Mouse (Mus musculus): Measurements from ENCODE around the gene Ncf2. TPM values are rescaled to one million over a fixed set of nuclear protein-coding genes. Genes with fewer than 3 reads are reported as not detected.

Ncf2 gene
- total RNA-seq, 1 experiment = 5.4 TPM

DNA sequence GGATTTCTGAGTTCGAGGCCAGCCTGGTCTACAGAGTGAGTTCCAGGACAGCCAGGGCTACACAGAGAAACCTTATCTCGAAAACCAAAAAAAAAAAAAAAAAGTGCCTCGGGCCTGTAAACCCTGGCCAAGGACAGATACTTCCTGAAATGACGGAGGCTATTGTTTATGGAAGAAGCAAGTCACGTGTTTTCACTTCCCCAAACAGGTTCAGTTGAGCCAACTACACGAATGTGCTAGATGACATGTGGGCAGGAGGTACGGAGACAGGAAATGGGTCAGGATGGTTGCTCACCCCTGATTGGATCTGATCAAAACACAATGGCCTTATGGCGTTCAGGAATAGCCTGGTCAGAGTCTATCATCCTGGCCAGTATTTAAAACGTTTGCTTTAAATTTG, 1.9 kb upstream of the Ncf2 start:
- no peaks in the 10 kb centered on the region for H3K36me3 ChIP-seq (ENCODE audit: control insufficient read depth, insufficient read depth, low read length, poor library complexity, severe bottlenecking)
- in situ Hi-C loops (cut with MboI; ENCODE audit: low sequenced_read_pairs in 2 of 2, unreplicated experiment in 2 of 2) = loop anchor here (25.0 kb wide), 2 partner anchors 289 to 589 kb away; no protein-coding TSS in a partner anchor
- DNase-seq (ENCODE audit: low read depth, low spot score) = no peak
- H3K9ac ChIP-seq (ENCODE audit: insufficient read depth, low read depth, low read length, poor library complexity, severe bottlenecking) = no peak overlapping the region
- TF ChIP-seq CHD2 (IDR thresholded peaks at IDR 0.05; ENCODE audit: low read depth, low read length) = no peak
- TF ChIP-seq ZNF384 (IDR thresholded peaks at IDR 0.05; ENCODE audit: low read depth, low read length) = 0 out of 2 replicates have a peak, but pooled peaks have one; percentile 30
- TF ChIP-seq HCFC1 (IDR thresholded peaks at IDR 0.05; ENCODE audit: borderline replicate concordance, insufficient read depth, low read length) = no peak
- no peak overlapping the region for H3K27ac ChIP-seq (ENCODE audit: insufficient read depth, low read depth, low read length, poor library complexity, severe bottlenecking)
- no peaks in the 10 kb centered on the region for H3K9me3 ChIP-seq (ENCODE audit: control insufficient read depth, insufficient read depth, low read depth, low read length)
- H3K4me1 ChIP-seq (ENCODE audit: control insufficient read depth in 2 of 2, insufficient read depth in 2 of 2, low read length in 2 of 2, poor library complexity in 1 of 2) = peaks cover 12 to 37% of the 10 kb centered on the region in 2 experiments; a peak in 3 of 4 replicates
- no peak overlapping the region for H3K4me3 ChIP-seq (ENCODE audit: insufficient read depth in 1 of 2, low read depth in 1 of 2, low read length in 2 of 2, poor library complexity in 1 of 2, severe bottlenecking in 1 of 2)

DNA sequence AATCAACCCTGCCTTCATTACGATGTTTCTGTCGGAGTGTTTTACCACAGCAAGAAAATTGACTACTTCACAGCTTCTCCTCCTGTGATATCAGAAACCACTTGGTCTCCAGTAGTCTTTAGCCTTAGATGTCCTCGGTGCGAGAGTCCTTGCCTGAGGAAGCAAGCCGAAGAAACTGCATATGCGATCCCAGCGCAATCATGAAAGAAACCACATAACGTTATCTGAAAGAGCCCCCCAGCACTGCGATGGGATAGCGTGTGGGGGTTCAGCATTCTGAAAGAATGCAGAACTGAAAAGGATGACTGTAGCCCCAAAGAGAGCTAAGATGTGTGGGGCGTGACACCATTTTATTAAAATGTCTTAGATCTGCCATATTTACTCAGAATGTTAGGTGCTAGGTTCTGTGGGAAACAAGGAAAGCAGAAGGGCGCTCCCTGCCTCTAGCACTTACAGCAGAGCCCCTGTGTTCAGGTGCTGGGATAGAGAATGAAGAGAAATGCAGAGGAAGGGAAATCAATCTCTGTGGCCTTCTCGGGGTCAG, 711 bp downstream of the Ncf2 start:
- no peak for TF ChIP-seq HCFC1 (IDR thresholded peaks at IDR 0.05; ENCODE audit: borderline replicate concordance, insufficient read depth, low read length)
- no peak for TF ChIP-seq CHD2 (IDR thresholded peaks at IDR 0.05; ENCODE audit: low read depth, low read length)
- TF ChIP-seq MAFK (IDR thresholded peaks at IDR 0.05; ENCODE audit: insufficient read depth, low read depth, low read length) = no peak
- TF ChIP-seq ZC3H11A (IDR thresholded peaks at IDR 0.05; ENCODE audit: borderline replicate concordance, low read depth, low read length) = no peak
- TF ChIP-seq ZNF384 (IDR thresholded peaks at IDR 0.05; ENCODE audit: low read depth, low read length) = no peak
- Histone ChIP-seq H3K4me1 (ENCODE audit: control insufficient read depth in 2 of 2, insufficient read depth in 2 of 2, low read length in 2 of 2, poor library complexity in 1 of 2) (peaks cover 7 to 30% of the 10 kb centered on the region in 2 experiments; a peak in 3 of 4 replicates), H3K9ac (ENCODE audit: insufficient read depth, low read depth, low read length, poor library complexity, severe bottlenecking) (no peak overlapping the region), H3K9me3 (ENCODE audit: control insufficient read depth, insufficient read depth, low read depth, low read length) (no peaks in the 10 kb centered on the region), H3K4me3 (ENCODE audit: insufficient read depth in 1 of 2, low read depth in 1 of 2, low read length in 2 of 2, poor library complexity in 1 of 2, severe bottlenecking in 1 of 2) (no peak overlapping the region), H3K27ac (ENCODE audit: insufficient read depth, low read depth, low read length, poor library complexity, severe bottlenecking) (no peak overlapping the region), H3K36me3 (ENCODE audit: control insufficient read depth, insufficient read depth, low read length, poor library complexity, severe bottlenecking) (no peaks in the 10 kb centered on the region)
- DNase-seq (ENCODE audit: low read depth, low spot score) = no peak
- in situ Hi-C loops (cut with MboI; ENCODE audit: low sequenced_read_pairs in 2 of 2, unreplicated experiment in 2 of 2) = no loop called here

DNA sequence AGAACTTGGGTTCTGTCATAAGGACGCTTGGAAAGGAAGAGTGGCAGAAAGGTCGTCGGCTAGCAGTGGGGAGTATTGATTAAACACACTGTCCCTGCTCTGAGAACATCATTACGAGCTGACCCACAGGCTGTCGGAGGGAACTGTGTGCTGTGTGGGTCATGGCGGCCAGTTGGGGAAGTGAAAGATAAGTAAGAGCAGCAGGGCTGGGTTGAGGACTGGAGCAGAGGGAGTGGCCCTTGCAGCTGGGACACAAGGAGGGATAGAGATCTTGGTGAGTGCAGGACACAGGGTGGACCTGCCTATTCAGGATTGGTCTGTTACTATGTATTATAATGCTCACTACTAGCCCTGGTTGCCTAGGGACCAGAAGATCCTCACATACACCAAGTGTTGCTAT, 4.9 kb downstream of the Ncf2 start:
- Histone ChIP-seq H3K4me3 (ENCODE audit: insufficient read depth in 1 of 2, low read depth in 1 of 2, low read length in 2 of 2, poor library complexity in 1 of 2, severe bottlenecking in 1 of 2) (no peak overlapping the region), H3K27ac (ENCODE audit: insufficient read depth, low read depth, low read length, poor library complexity, severe bottlenecking) (no peak overlapping the region), H3K9ac (ENCODE audit: insufficient read depth, low read depth, low read length, poor library complexity, severe bottlenecking) (no peak overlapping the region), H3K4me1 (ENCODE audit: control insufficient read depth in 2 of 2, insufficient read depth in 2 of 2, low read length in 2 of 2, poor library complexity in 1 of 2) (peaks cover 5 to 17% of the 10 kb centered on the region in 2 experiments; a peak in 2 of 4 replicates), H3K9me3 (ENCODE audit: control insufficient read depth, insufficient read depth, low read depth, low read length) (no peaks in the 10 kb centered on the region), H3K36me3 (ENCODE audit: control insufficient read depth, insufficient read depth, low read length, poor library complexity, severe bottlenecking) (no peaks in the 10 kb centered on the region)
- TF ChIP-seq ZNF384 (IDR thresholded peaks at IDR 0.05; ENCODE audit: low read depth, low read length) = no peak
- no peak for TF ChIP-seq MAFK (IDR thresholded peaks at IDR 0.05; ENCODE audit: insufficient read depth, low read depth, low read length)
- no peak for TF ChIP-seq CHD2 (IDR thresholded peaks at IDR 0.05; ENCODE audit: low read depth, low read length)
- no peak for TF ChIP-seq HCFC1 (IDR thresholded peaks at IDR 0.05; ENCODE audit: borderline replicate concordance, insufficient read depth, low read length)
- no peak for TF ChIP-seq ZC3H11A (IDR thresholded peaks at IDR 0.05; ENCODE audit: borderline replicate concordance, low read depth, low read length)
- in situ Hi-C loops (cut with MboI; ENCODE audit: low sequenced_read_pairs in 2 of 2, unreplicated experiment in 2 of 2) = no loop called here
- no peak for DNase-seq (ENCODE audit: low read depth, low spot score)

DNA sequence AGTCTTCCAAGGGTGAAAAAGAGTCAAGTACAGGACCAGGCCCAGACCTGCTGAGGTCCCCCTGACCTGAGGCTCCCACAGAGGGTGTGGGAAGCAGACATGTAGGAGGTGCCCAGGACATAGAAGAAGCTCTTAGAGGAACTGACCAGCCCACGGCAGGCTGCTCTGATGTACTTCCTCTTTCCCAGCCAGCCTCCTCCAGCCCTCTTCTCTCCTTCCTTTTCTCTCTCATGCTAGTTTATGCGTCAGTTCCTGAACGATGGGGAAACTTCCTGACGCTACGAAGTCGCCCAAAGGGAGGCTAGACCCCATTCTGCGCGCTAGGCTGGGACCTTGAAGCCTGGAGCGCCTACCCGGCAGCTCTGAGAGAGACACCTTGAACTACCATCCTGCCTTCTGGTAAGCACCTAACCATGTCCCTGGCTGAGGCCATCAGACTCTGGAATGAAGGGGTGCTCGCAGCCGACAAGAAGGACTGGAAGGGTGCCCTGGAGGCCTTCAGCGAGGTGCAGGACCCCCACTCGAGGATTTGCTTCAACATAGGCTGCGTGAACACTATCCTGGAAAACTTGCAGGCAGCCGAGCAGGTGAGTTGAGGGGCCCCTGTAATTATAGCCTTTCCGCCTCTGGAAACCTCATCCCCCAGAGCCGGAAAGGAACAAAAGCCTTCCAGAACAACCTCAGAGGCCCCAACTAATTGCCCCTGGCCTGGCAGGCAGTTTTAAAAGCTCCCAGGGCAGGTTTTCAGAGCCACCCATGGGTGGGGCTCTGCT, 7.8 kb downstream of the Ncf2 start:
- Histone ChIP-seq H3K9me3 (ENCODE audit: control insufficient read depth, insufficient read depth, low read depth, low read length) (no peaks in the 10 kb centered on the region), H3K4me3 (ENCODE audit: insufficient read depth in 1 of 2, low read depth in 1 of 2, low read length in 2 of 2, poor library complexity in 1 of 2, severe bottlenecking in 1 of 2) (no peak overlapping the region), H3K36me3 (ENCODE audit: control insufficient read depth, insufficient read depth, low read length, poor library complexity, severe bottlenecking) (no peaks in the 10 kb centered on the region), H3K4me1 (ENCODE audit: control insufficient read depth in 2 of 2, insufficient read depth in 2 of 2, low read length in 2 of 2, poor library complexity in 1 of 2) (peaks cover 5 to 12% of the 10 kb centered on the region in 2 experiments; a peak in 2 of 4 replicates), H3K27ac (ENCODE audit: insufficient read depth, low read depth, low read length, poor library complexity, severe bottlenecking) (no peak overlapping the region), H3K9ac (ENCODE audit: insufficient read depth, low read depth, low read length, poor library complexity, severe bottlenecking) (no peak overlapping the region)
- no peak for DNase-seq (ENCODE audit: low read depth, low spot score)
- in situ Hi-C loops (cut with MboI; ENCODE audit: low sequenced_read_pairs in 2 of 2, unreplicated experiment in 2 of 2) = no loop called here
- no peak for TF ChIP-seq CHD2 (IDR thresholded peaks at IDR 0.05; ENCODE audit: low read depth, low read length)
- no peak for TF ChIP-seq HCFC1 (IDR thresholded peaks at IDR 0.05; ENCODE audit: borderline replicate concordance, insufficient read depth, low read length)
- no peak for TF ChIP-seq ZC3H11A (IDR thresholded peaks at IDR 0.05; ENCODE audit: borderline replicate concordance, low read depth, low read length)
- TF ChIP-seq ZNF384 (IDR thresholded peaks at IDR 0.05; ENCODE audit: low read depth, low read length) = no peak
- no peak for TF ChIP-seq MAFK (IDR thresholded peaks at IDR 0.05; ENCODE audit: insufficient read depth, low read depth, low read length)

All from ES-E14 (cell line).